Mouse (Mus musculus) CH12.LX (cell line): ENCODE measurements around the gene Foxn2. TPM values are rescaled to one million over a fixed set of nuclear protein-coding genes. Genes with fewer than 3 reads are reported as not detected.

Source experiments
- DNase-seq: peaks from one replicate; pipeline ENCODE4 v3.0.0-alpha.2; 2013; ENCODE audit errors: extremely low read depth
- H3K27ac ChIP-seq: 2 replicates; pipeline ENCODE4 v1.5.1; 2012; ENCODE audit warnings: low read depth, mild to moderate bottlenecking, control low read depth, moderate library complexity; ENCODE audit not compliant: insufficient read depth
- H3K27me3 ChIP-seq: replicated peaks from 2 replicates; pipeline ENCODE3; 2012; ENCODE audit warnings: inconsistent platforms
- H3K36me3 ChIP-seq, 2 experiments: replicated peaks in 1 of 2; 2 replicates each; pipeline versions ENCODE3 to v1.6.1; 2012; ENCODE audit warnings: inconsistent platforms in 1 of 2, low read length in 1 of 2, mild to moderate bottlenecking in 1 of 2, mixed read lengths in 1 of 2, moderate library complexity in 1 of 2; ENCODE audit not compliant: control insufficient read depth in 1 of 2, insufficient read depth in 1 of 2
- H3K4me1 ChIP-seq, 2 experiments: 2 replicates each; pipeline ENCODE4 v1.6.1; 2012; ENCODE audit warnings: inconsistent platforms in 1 of 2, moderate library complexity in 1 of 2; ENCODE audit not compliant: insufficient read depth in 2 of 2, control insufficient read depth in 1 of 2
- H3K4me2 ChIP-seq: 2 replicates; pipeline ENCODE4 v1.6.1; 2012; ENCODE audit warnings: low read depth, mild to moderate bottlenecking, control low read depth; ENCODE audit not compliant: poor library complexity, insufficient read depth, severe bottlenecking
- H3K4me3 ChIP-seq, 3 experiments: fragments of 150-350 bp in 1 of 3; sonication (generic) in 1 of 3; replicated peaks in 1 of 3; 2 replicates each; pipeline versions ENCODE3 to v1.5.1; 2011 to 2012; ENCODE audit warnings: low read depth in 2 of 3, low read length in 2 of 3, mild to moderate bottlenecking in 2 of 3, moderate library complexity in 2 of 3, control low read depth in 1 of 3, improper control_type of control experiment in 1 of 3, inconsistent platforms in 1 of 3, mixed read lengths in 1 of 3; ENCODE audit not compliant: poor library complexity in 1 of 3
- H3K79me2 ChIP-seq: replicated peaks from 2 replicates; pipeline ENCODE4 v1.6.1; 2012; ENCODE audit warnings: mild to moderate bottlenecking, moderate library complexity; ENCODE audit not compliant: control insufficient read depth, poor library complexity, insufficient read depth, severe bottlenecking; ENCODE audit errors: extremely low read depth
- H3K9ac ChIP-seq: 2 replicates; pipeline ENCODE4 v1.6.1; 2012; ENCODE audit warnings: low read depth, mild to moderate bottlenecking, control low read depth, moderate library complexity; ENCODE audit not compliant: insufficient read depth
- H3K9me3 ChIP-seq: replicated peaks from 2 replicates; pipeline ENCODE3; 2012; ENCODE audit warnings: low read length, inconsistent platforms, mixed read lengths
- CHD2 ChIP-seq: IDR thresholded peaks from 2 replicates; pipeline ENCODE4 v1.6.1; 2011; ENCODE audit warnings: low read length, improper control_type of control experiment
- E2F4 ChIP-seq: IDR thresholded peaks from 2 replicates; pipeline ENCODE4 v1.6.1; 2011; ENCODE audit warnings: low read depth, low read length, improper control_type of control experiment; ENCODE audit not compliant: insufficient replicate concordance
- ELF1 ChIP-seq: IDR thresholded peaks from 2 replicates; pipeline ENCODE4 v1.6.1; 2014; ENCODE audit warnings: low read depth, mild to moderate bottlenecking, inconsistent platforms, low read length, improper control_type of control experiment
- ETS1 ChIP-seq: conservative IDR thresholded peaks from 2 replicates; pipeline ENCODE4 v1.6.1; 2012; ENCODE audit warnings: low read depth, mild to moderate bottlenecking, inconsistent platforms, low read length, improper control_type of control experiment, moderate library complexity
- HCFC1 ChIP-seq: IDR thresholded peaks from 2 replicates; pipeline ENCODE4 v1.6.1; 2012; ENCODE audit warnings: low read depth, mild to moderate bottlenecking, inconsistent platforms, low read length, improper control_type of control experiment
- IRF4 ChIP-seq: IDR thresholded peaks from 2 replicates; pipeline ENCODE4 v1.6.1; 2014; ENCODE audit warnings: low read depth, mild to moderate bottlenecking, inconsistent platforms, low read length, improper control_type of control experiment
- JUN ChIP-seq: IDR thresholded peaks from 2 replicates; pipeline ENCODE4 v1.6.1; 2011; ENCODE audit warnings: low read depth, mild to moderate bottlenecking, low read length, improper control_type of control experiment, moderate library complexity; ENCODE audit not compliant: insufficient read depth
- JUND ChIP-seq: conservative IDR thresholded peaks from 2 replicates; pipeline ENCODE4 v1.6.1; 2011; ENCODE audit warnings: low read depth, low read length, improper control_type of control experiment
- MAFK ChIP-seq: IDR thresholded peaks from 2 replicates; pipeline ENCODE4 v1.6.1; 2011; ENCODE audit warnings: low read length, improper control_type of control experiment; ENCODE audit not compliant: insufficient replicate concordance
- MAZ ChIP-seq: IDR thresholded peaks from 2 replicates; pipeline ENCODE4 v1.6.1; 2012; ENCODE audit warnings: low read depth, mild to moderate bottlenecking, inconsistent platforms, low read length, improper control_type of control experiment, moderate library complexity
- MEF2A ChIP-seq: IDR thresholded peaks from 2 replicates; pipeline ENCODE4 v1.6.1; 2014; ENCODE audit warnings: low read depth, mild to moderate bottlenecking, inconsistent platforms, low read length, improper control_type of control experiment, borderline replicate concordance
- MXI1 ChIP-seq: IDR thresholded peaks from 2 replicates; pipeline ENCODE4 v1.6.1; 2011; ENCODE audit warnings: mild to moderate bottlenecking, low read depth, low read length, improper control_type of control experiment
- NRF1 ChIP-seq: IDR thresholded peaks from 2 replicates; pipeline ENCODE4 v1.6.1; 2014; ENCODE audit warnings: low read depth, mild to moderate bottlenecking, inconsistent platforms, low read length, improper control_type of control experiment, moderate library complexity
- PAX5 ChIP-seq: IDR thresholded peaks from 2 replicates; pipeline ENCODE4 v1.6.1; 2012; ENCODE audit warnings: low read length, inconsistent platforms, mixed read lengths
- POLR2AphosphoS2 ChIP-seq: IDR thresholded peaks from 2 replicates; pipeline ENCODE4 v1.6.1; 2011; ENCODE audit warnings: low read depth, low read length, improper control_type of control experiment
- RAD21 ChIP-seq: IDR thresholded peaks from 2 replicates; pipeline ENCODE4 v1.6.1; 2011; ENCODE audit warnings: low read depth, mild to moderate bottlenecking, low read length, improper control_type of control experiment, moderate library complexity
- RCOR1 ChIP-seq: conservative IDR thresholded peaks from 2 replicates; pipeline ENCODE4 v1.6.1; 2012; ENCODE audit warnings: low read depth, mild to moderate bottlenecking, inconsistent platforms, low read length, improper control_type of control experiment
- UBTF ChIP-seq: IDR thresholded peaks from 2 replicates; pipeline ENCODE4 v1.6.1; 2012; ENCODE audit warnings: low read depth, mild to moderate bottlenecking, inconsistent platforms, low read length, improper control_type of control experiment, moderate library complexity
- USF1 ChIP-seq: IDR thresholded peaks from 2 replicates; pipeline ENCODE4 v1.6.1; 2014; ENCODE audit warnings: low read depth, mild to moderate bottlenecking, inconsistent platforms, low read length, improper control_type of control experiment
- ZC3H11A ChIP-seq: IDR thresholded peaks from 2 replicates; pipeline ENCODE4 v1.6.1; 2012; ENCODE audit warnings: low read depth, mild to moderate bottlenecking, inconsistent platforms, low read length, improper control_type of control experiment
- ZKSCAN1 ChIP-seq: IDR thresholded peaks from 2 replicates; pipeline ENCODE4 v1.6.1; 2012; ENCODE audit warnings: low read depth, inconsistent platforms, low read length, improper control_type of control experiment, borderline replicate concordance
- ZMIZ1 ChIP-seq: IDR thresholded peaks from 2 replicates; pipeline ENCODE4 v1.6.1; 2012; ENCODE audit warnings: low read depth, mild to moderate bottlenecking, inconsistent platforms, low read length, improper control_type of control experiment
- dilution Hi-C: fragments of 300-500 bp; cut with MboI; formaldehyde crosslinking; loops from 2 replicates; pipeline ENCODE4 v1.14.3; 2020; ENCODE audit warnings: low sequenced_read_pairs; ENCODE audit not compliant: extremely low pct_unique_long_range_greater_than_20kb, extremely low pct_ligation_motif_present
- in situ Hi-C: fragments of 300-500 bp; cut with MboI; formaldehyde crosslinking; loops from 3 replicates; pipeline ENCODE4 v1.14.3; 2019; ENCODE audit warnings: low sequenced_read_pairs, low pct_ligation_motif_present, low pct_unique_long_range_greater_than_20kb, mixed read lengths
- polyA plus RNA-seq: library from polyadenylated mRNA; unstranded; fragments of >175 nt; gene quantifications from 2 replicates; pipeline ENCODE4 v1.2.1, GENCODE M21; 2012; ENCODE audit warnings: low read depth; ENCODE audit not compliant: insufficient read length
- total RNA-seq, 2 experiments: library from RNA; depleted of rRNA; stranded (reverse); fragments of 300-350 nt in 1 of 2; fragments of >200 nt in 1 of 2; gene quantifications; 2 replicates each; pipeline ENCODE4 v1.2.3; 2012 to 2014

Gene Foxn2
- total and polyA plus RNA-seq, 3 experiments = 13.2 to 24.6 (median 16.0) TPM

DNA sequence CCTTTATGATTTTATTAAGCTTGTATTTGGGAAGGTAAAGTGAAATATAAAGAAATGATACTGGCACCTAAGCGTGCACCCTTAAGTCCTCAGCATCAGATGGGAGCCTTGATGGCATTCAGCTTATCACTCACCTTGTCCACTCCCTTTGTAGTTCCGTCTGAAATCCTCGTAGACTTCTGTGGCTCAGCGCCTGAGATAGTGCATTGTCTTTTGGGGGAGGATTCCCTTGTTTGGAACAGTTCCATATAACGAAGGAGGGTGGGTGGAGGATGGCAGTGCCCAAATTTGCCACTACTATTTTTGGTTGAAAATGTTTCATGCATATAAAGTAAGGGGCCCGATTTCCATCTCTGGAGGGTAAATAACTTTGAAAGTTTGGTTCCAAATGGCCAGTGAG, 90.7 kb downstream of the Foxn2 start:
- TF ChIP-seq MAZ (no peak), CHD2 (no peak), UBTF (no peak), ZMIZ1 (no peak), MAFK (no peak), RAD21 (no peak), ETS1 (no peak), RCOR1 (no peak), JUND (no peak), ZKSCAN1 (no peak), MXI1 (no peak), E2F4 (no peak), MEF2A (no peak), HCFC1 (no peak), PAX5 (no peak), POLR2AphosphoS2 (no peak), ELF1 (no peak), IRF4 (no peak), USF1 (no peak), JUN (no peak)
- Histone ChIP-seq H3K4me1 (peaks cover 8 to 24% of the 10 kb centered on the region in 2 experiments), H3K36me3 (peaks cover 1 to 18% of the 10 kb centered on the region in 2 experiments), H3K79me2 (peaks cover 7% of the 10 kb centered on the region), H3K27me3 (no peaks in the 10 kb centered on the region), H3K4me3 (peak overlapping the region; percentile 51 to 94 (median 75)), H3K4me2 (peak overlapping the region; percentile 85), H3K27ac (peak overlapping the region; percentile 28; the same call in 1 of the 2 replicates), H3K9ac (peak overlapping the region; percentile 21; the same call in 1 of the 2 replicates), H3K9me3 (no peaks in the 10 kb centered on the region)
- dilution Hi-C loops = no loop called here
- DNase-seq = no peak
- in situ Hi-C loops = no loop called here

DNA sequence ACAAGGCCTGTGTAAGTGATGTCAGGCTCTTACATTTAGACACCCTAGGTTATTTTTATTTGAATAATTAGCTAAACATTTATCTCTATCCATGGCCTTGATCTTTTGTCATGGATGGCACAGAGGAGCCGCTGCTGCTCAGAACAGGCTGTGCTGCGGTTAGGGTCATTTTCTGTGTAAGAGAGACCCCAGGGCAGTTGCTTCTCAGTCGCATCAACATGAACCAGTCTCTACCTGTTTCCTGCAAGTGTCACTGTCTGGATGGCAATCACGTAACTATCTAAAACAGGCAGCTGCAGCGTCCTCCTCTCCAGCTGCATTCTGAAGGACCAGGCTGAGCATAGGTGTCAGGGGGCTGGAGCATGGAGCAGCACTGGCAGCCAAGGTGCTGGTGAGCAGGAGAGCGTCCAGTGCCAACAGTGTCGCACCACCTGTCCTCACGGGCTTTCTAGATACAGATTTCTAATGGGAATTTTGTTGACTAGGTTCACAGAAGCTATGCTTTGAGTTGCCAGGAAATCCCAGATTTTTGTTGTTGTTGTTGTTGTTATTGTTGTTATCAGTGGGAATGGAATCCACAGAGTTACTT, 97.4 kb downstream of the Foxn2 start:
- in situ Hi-C loops (no loop called here), dilution Hi-C loops (no loop called here)
- Histone ChIP-seq H3K9me3 (no peaks in the 10 kb centered on the region), H3K4me1 (peaks cover 6 to 42% of the 10 kb centered on the region in 2 experiments), H3K27ac (no peak overlapping the region), H3K4me3 (no peak overlapping the region), H3K4me2 (no peak overlapping the region), H3K79me2 (no peaks in the 10 kb centered on the region; the same call in none of the 2 replicates), H3K36me3 (peaks cover 3 to 45% of the 10 kb centered on the region in 2 experiments), H3K9ac (no peak overlapping the region), H3K27me3 (no peaks in the 10 kb centered on the region)
- TF ChIP-seq ZC3H11A = no peak
- TF ChIP-seq NRF1 = no peak
- TF ChIP-seq MAZ = no peak
- TF ChIP-seq POLR2AphosphoS2 = no peak
- no peak for DNase-seq
